Mouse (Mus musculus): ENCODE data around the gene Rbm47.

GRCm38 (mm10) chr5:66027206-66027605, 145.7 kb downstream of the Rbm47 start:
- TF ChIP-seq POLR2A (IDR thresholded peaks at IDR 0.05; ENCODE audit: low read depth, low read length): no peak
- no peak for TF ChIP-seq CTCF (IDR thresholded peaks at IDR 0.05; ENCODE audit: borderline replicate concordance, insufficient read depth, low read length)

Measured in embryonic fibroblast, embryonic 13.5 days (primary cell).